Mouse (Mus musculus) cerebellum, adult 8-10 months (tissue): ENCODE measurements around the gene Olfr530.

Experiments
- DNase-seq: peaks from one replicate; pipeline ENCODE4 v3.0.0; 2022

Gene Olfr530

DNA sequence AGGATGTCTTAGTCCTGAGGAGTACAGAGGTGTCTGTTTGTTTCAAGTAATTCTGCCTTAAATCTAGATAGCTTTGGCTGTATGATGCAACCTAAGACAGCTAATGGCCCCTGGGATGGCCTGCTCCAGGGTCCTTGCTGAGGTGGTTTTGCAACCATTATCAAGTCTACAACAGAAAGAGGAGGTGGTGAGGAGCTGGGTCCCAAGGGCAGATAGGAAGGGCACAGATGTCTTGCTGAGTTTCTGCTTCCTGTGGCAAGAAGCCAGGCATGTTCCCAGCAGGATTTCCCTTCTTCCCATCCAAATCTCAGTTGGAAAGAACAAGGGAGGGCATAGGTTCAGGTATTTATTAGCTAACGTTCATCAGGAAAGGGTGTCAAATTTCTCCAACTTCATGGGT, at the start of gene Olfr530:
Gene Olfr530, minus strand, starts transcription at position 101 of the 400 bp plus-strand sequence.
- DNase-seq, result no peak

GRCm38 (mm10) chr7:140421539-140421938, 45.4 kb upstream of the Olfr530 start, which contains the start of gene Olfr532:
Gene Olfr532, minus strand, starts transcription at chr7:140421639.
- no peak for DNase-seq

DNA sequence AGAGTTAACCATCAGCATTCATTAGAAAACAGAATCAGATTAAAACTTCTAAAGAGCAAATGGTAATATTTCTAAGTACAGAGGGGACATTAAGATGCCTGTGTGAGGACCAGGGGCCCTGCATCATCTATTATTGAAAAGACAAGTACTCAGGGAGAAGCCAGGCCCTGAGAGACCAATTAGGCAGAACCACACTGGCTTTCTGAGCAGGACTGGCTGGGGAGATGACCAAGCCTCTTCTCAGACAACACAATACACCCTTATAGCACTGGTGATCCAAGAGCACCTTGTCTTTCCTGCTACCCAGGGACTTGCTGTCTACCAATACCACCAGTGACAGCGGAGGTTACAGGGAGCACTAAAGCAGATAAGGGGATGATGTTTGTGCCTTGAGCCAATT, 26.7 kb upstream of the Olfr530 start, which contains the start of gene Olfr531:
Gene Olfr531, minus strand, starts transcription at position 101 of the 400 bp plus-strand sequence.
- no peak for DNase-seq

GRCm38 (mm10) chr7:140376911-140377310, 780 bp upstream of the Olfr530 start:
- DNase-seq, result no peak

DNA sequence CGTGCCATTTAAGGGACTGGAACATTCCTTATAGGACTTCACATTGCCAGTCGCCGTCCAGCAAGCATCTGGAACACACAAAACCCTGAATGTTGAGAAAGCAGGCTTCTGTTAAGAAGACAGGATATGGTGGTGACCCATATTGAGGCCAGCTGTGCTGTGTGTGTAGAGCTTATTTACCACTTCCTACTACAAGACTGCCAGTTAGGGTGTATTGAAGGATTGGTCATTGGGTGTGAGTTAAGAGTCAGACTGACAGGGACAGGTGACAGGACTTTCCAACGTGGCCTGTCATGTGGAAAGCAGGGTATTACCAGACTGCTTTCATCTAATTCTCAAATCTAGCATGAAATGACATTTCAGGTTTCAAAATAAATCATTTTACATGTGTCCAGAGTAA, 1.8 kb downstream of the Olfr530 start:
- no peak for DNase-seq

GRCm38 (mm10) chr7:140361571-140361970, 14.6 kb downstream of the Olfr530 start, which contains the start of gene Olfr60:
Gene Olfr60, minus strand, starts transcription at chr7:140361671.
- DNase-seq, result no peak

- no peak for DNase-seq
Observed at GRCm38 (mm10) chr7:140333717-140334116, 42.4 kb downstream of the Olfr530 start, which contains the start of gene Olfr527. Gene Olfr527, plus strand, starts transcription at chr7:140334017.

DNA sequence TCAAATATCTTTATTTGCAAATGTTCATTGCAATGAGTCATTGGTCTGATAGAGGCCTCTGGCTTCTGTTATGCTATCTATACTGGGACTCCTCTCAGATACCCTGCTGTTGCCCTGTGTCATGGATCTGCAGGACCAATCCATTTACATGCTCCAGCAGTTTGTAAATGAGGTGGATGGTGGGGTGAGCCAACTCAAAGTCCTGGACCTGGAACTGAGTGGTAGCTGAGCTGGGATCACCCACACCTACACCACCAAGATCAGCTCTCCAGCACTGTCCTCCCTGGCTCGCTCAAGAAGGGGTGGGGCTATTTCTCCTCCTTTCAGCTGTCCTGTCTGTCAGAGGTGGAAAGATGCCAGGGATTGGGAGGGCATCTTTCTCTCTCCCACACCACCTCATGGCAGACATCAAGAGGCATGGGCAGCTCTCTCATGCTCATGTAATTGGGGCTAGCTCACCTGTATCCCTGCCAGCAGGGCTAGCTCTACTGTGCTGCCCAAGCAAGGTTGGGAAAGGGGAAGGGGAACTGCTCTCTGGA, 46.3 kb downstream of the Olfr530 start:
- no peak for DNase-seq
